ENCODE assay signal across 22 mouse cellular contexts in the genomic region with DNA sequence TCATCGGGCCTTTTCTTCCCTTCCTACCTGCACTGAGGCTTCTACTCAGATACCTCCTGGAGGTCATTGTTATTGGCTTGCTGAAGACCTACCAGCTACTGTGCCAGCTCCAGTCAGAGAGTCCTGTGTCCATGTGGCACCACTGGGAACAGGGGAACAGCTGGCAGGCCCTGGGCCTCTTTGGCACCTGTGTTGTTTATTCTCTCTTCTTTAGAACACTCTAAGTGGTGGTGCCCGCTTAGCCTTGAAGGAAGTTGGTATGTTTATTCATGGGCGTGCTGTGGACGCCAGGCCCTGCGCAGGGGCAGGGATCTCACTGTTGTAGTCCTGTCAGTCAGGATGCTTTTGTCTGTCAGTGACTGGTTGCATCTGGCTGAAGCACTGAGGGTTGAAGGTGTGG.
DNase-seq lines count a peak whose midpoint lies in the region; ATAC-seq and TF ChIP-seq lines count a peak whose summit lies in the region.
"Had no signal": no experiment of that assay in that cellular context is flagged by ENCODE, and none has a peak within 500 bp of the region (broad histone marks: within the 10 kb centered on the region; RNA-seq: fewer than 3 reads in every experiment).

No protein-coding gene starts in this region.

- WGBS in liver, adult 2 months: 35% methylated on average over 5 of the region's 5 CpGs
- WGBS in liver, embryonic 12.5 days (ENCODE audit: insufficient replicate concordance): 84% methylated on average over 5 of the region's 5 CpGs
- WGBS in lung, embryonic 16.5 days: 64% methylated on average over 5 of the region's 5 CpGs

- no peak overlapping the region for H3K4me3 ChIP-seq in liver, adult 2 months (ENCODE audit: insufficient read depth, low read depth, low read length)
- H3K4me3 ChIP-seq in liver, embryonic 12.5 days: no peak overlapping the region
- no peak overlapping the region for H3K4me3 ChIP-seq in lung, embryonic 16.5 days (ENCODE audit: low read length)
- H3K4me3 ChIP-seq: forebrain, embryonic 10.5 days; forebrain, embryonic 13.5 days; heart, adult 2 months; heart, embryonic 10.5 days; heart, embryonic 13.5 days; hindbrain, embryonic 12.5 days; hindbrain, embryonic 15.5 days had no signal

- H3K4me1 ChIP-seq in liver, adult 2 months (ENCODE audit: control insufficient read depth, insufficient read depth, low read length): peaks cover 7% of the 10 kb centered on the region; the same call in 1 of the 2 replicates
- H3K4me1 ChIP-seq in liver, embryonic 12.5 days: no peaks in the 10 kb centered on the region
- no peaks in the 10 kb centered on the region for H3K4me1 ChIP-seq in lung, embryonic 16.5 days (replicated peaks; ENCODE audit: control insufficient read depth, insufficient read depth, low read length)
- H3K4me1 ChIP-seq: forebrain, embryonic 10.5 days; forebrain, embryonic 13.5 days; hindbrain, embryonic 12.5 days; hindbrain, embryonic 15.5 days had no signal

- no peaks in the 10 kb centered on the region for H3K36me3 ChIP-seq in liver, adult 2 months (ENCODE audit: control insufficient read depth, insufficient read depth, low read length)
- H3K36me3 ChIP-seq in liver, embryonic 12.5 days: peaks cover 17% of the 10 kb centered on the region
- H3K36me3 ChIP-seq in lung, embryonic 16.5 days (ENCODE audit: control insufficient read depth, insufficient read depth, low read length): no peaks in the 10 kb centered on the region
- H3K36me3 ChIP-seq: forebrain, embryonic 10.5 days; hindbrain, embryonic 12.5 days; hindbrain, embryonic 15.5 days had no signal

- H3K79me2 ChIP-seq in liver, adult 2 months (ENCODE audit: control insufficient read depth, insufficient read depth, low read length): no peaks in the 10 kb centered on the region

- ATAC-seq in liver, embryonic 12.5 days: no peak
- ATAC-seq in lung, embryonic 16.5 days (ENCODE audit: low read depth): 0 out of 2 replicates have a peak, but pooled peaks have one; percentile 5
- ATAC-seq: forebrain, embryonic 13.5 days; forebrain, embryonic 16.5 days had no signal

- no peaks in the 10 kb centered on the region for H3K9me3 ChIP-seq in liver, embryonic 12.5 days (replicated peaks)
- no peaks in the 10 kb centered on the region for H3K9me3 ChIP-seq in lung, embryonic 16.5 days (ENCODE audit: control insufficient read depth, low read length)
- H3K9me3 ChIP-seq: forebrain, embryonic 13.5 days; heart, embryonic 13.5 days; hindbrain, embryonic 12.5 days; hindbrain, embryonic 15.5 days had no signal

- H3K9ac ChIP-seq in liver, adult 2 months (ENCODE audit: low read depth, low read length): no peak overlapping the region
- H3K9ac ChIP-seq in liver, embryonic 12.5 days: no peak overlapping the region
- H3K9ac ChIP-seq in lung, embryonic 16.5 days (ENCODE audit: low read length): no peak overlapping the region
- H3K9ac ChIP-seq: forebrain, embryonic 13.5 days; heart, embryonic 13.5 days; hindbrain, embryonic 12.5 days; hindbrain, embryonic 15.5 days had no signal

- H3K4me2 ChIP-seq in liver, embryonic 12.5 days: no peak overlapping the region
- H3K4me2 ChIP-seq in lung, embryonic 16.5 days (ENCODE audit: low read depth, low read length): no peak overlapping the region
- H3K4me2 ChIP-seq: forebrain, embryonic 13.5 days; heart, embryonic 13.5 days; hindbrain, embryonic 12.5 days; hindbrain, embryonic 15.5 days had no signal

- no peak for TF ChIP-seq POLR2A in liver, adult 2 months (IDR thresholded peaks at IDR 0.05; ENCODE audit: extremely low read depth, insufficient read depth, low read length)

- no peaks in the 10 kb centered on the region for H3K27me3 ChIP-seq in liver, adult 2 months (ENCODE audit: control insufficient read depth, insufficient read depth, low read length)
- no peaks in the 10 kb centered on the region for H3K27me3 ChIP-seq in liver, embryonic 12.5 days (replicated peaks)
- H3K27me3 ChIP-seq in lung, embryonic 16.5 days (ENCODE audit: control insufficient read depth, insufficient read depth, low read depth, low read length): no peaks in the 10 kb centered on the region
- H3K27me3 ChIP-seq: forebrain, embryonic 13.5 days; heart, embryonic 13.5 days; hindbrain, embryonic 12.5 days; hindbrain, embryonic 15.5 days had no signal

- no peak overlapping the region; the same call in 1 of the 2 replicates for H3K27ac ChIP-seq in liver, adult 2 months (replicated peaks; ENCODE audit: insufficient read depth, low read depth, low read length)
- no peak overlapping the region for H3K27ac ChIP-seq in liver, embryonic 12.5 days
- no peak overlapping the region for H3K27ac ChIP-seq in lung, embryonic 16.5 days (ENCODE audit: low read length)
- H3K27ac ChIP-seq: forebrain, embryonic 10.5 days; forebrain, embryonic 13.5 days; heart, adult 2 months; heart, embryonic 10.5 days; heart, embryonic 13.5 days; hindbrain, embryonic 12.5 days; hindbrain, embryonic 15.5 days had no signal

- peak; percentile 91 for DNase-seq in liver, adult 2 months (ENCODE audit: extremely low read depth, low read depth, low spot score)
- no peak for DNase-seq in lung, postnatal 4 days
- peak; percentile 47 for DNase-seq in lung, postnatal 36 days
- DNase-seq in heart, postnatal 4 days: no peak
- DNase-seq: adrenal gland, postnatal 10 days; adrenal gland, postnatal 36 days; cerebellum, adult 18-20 months; cerebellum, adult 9-10 months; cerebellum, postnatal 14 days; gastrocnemius, postnatal 10 days; gastrocnemius, postnatal 36 days; heart, adult 2 months; heart, postnatal 14 days had no signal

- no peak for TF ChIP-seq CTCF in liver, adult 2 months (IDR thresholded peaks at IDR 0.05; ENCODE audit: low read depth, low read length)

Comparison
In these comparisons a context has a peak if more than half of its experiments do, and no peak if none do; other contexts are left out.
1. DNase-seq: peak in liver, adult 2 months (single experiment) and lung, postnatal 36 days (single experiment); none in lung, postnatal 4 days (0 of 2) and heart, postnatal 4 days (single experiment).